Mouse (Mus musculus) hindbrain, embryonic 16.5 days (tissue): ENCODE measurements around the gene Gm26920. TPM values are rescaled to one million over a fixed set of nuclear protein-coding genes. Genes with fewer than 3 reads are reported as not detected.
A peak's percentile ranks its signal among the peaks of the same experiment; 100 is the strongest.

Source experiments
- ATAC-seq: fragments of 200-750 bp; cut with Nextera tagmentation; 2 replicates; pipeline ENCODE4 v1.8.0; 2017; ENCODE audit warnings: moderate TSS enrichment, moderate library complexity
- H3K27ac ChIP-seq: fragments of 300-500 bp; sonication (generic); 2 replicates; pipeline ENCODE4 v1.5.1; 2014; ENCODE audit warnings: low read depth, mild to moderate bottlenecking, control low read depth, low read length, moderate library complexity
- H3K27me3 ChIP-seq: fragments of 300-500 bp; sonication (generic); replicated peaks from 2 replicates; pipeline ENCODE4 v1.6.1; 2014; ENCODE audit warnings: low read length; ENCODE audit not compliant: control insufficient read depth, insufficient read depth
- H3K36me3 ChIP-seq: fragments of 300-500 bp; sonication (generic); 2 replicates; pipeline ENCODE4 v1.6.1; 2014; ENCODE audit warnings: mild to moderate bottlenecking, low read length, moderate library complexity, mixed read lengths; ENCODE audit not compliant: control insufficient read depth, insufficient read depth
- H3K4me1 ChIP-seq: fragments of 300-500 bp; sonication (generic); 2 replicates; pipeline ENCODE4 v1.6.1; 2014; ENCODE audit warnings: low read depth, low read length; ENCODE audit not compliant: control insufficient read depth, insufficient read depth
- H3K4me2 ChIP-seq: fragments of 300-500 bp; sonication (generic); 2 replicates; pipeline ENCODE4 v1.6.1; 2014; ENCODE audit warnings: mild to moderate bottlenecking, low read length, control low read depth, moderate library complexity
- H3K4me3 ChIP-seq: fragments of 300-500 bp; sonication (generic); 2 replicates; pipeline ENCODE4 v1.5.1; 2014; ENCODE audit warnings: mild to moderate bottlenecking, low read length, control low read depth, moderate library complexity
- H3K9ac ChIP-seq: fragments of 300-500 bp; sonication (generic); 2 replicates; pipeline ENCODE4 v1.6.1; 2014; ENCODE audit warnings: low read depth, mild to moderate bottlenecking, control low read depth, low read length, moderate library complexity
- H3K9me3 ChIP-seq: fragments of 300-500 bp; sonication (generic); 2 replicates; pipeline ENCODE4 v1.6.1; 2014; ENCODE audit warnings: mild to moderate bottlenecking, low read length, moderate library complexity; ENCODE audit not compliant: control insufficient read depth
- WGBS: fragments of 180-500 bp; shearing (Covaris S2); extraction: QIAGEN DNeasy Blood & Tissue Kit; methylation state at CpG from one replicate; pipeline ENCODE4 v1.1.7; 2014; 5-methylcytosine and 5-hydroxymethylcytosine counted together
- polyA plus RNA-seq: library from polyadenylated mRNA; unstranded; fragments of >200 nt; fragmentation: Nextera tagmentation; extraction: Ambion mirVana; gene quantifications from 2 replicates; pipeline ENCODE4 v1.2.1, GENCODE M21; 2015

Gm26920 gene
- polyA plus RNA-seq, 1 experiment from 2014 or later, result 1.5 TPM

- H3K4me2 ChIP-seq, result no peak overlapping the region
- no peaks in the 10 kb centered on the region for H3K9me3 ChIP-seq
- ATAC-seq, result no peak
- no peaks in the 10 kb centered on the region for H3K27me3 ChIP-seq
- WGBS, result 29% methylated on average over 6 of the region's 6 CpGs
- peaks cover 3% of the 10 kb centered on the region; the same call in 1 of the 2 replicates for H3K36me3 ChIP-seq
- no peak overlapping the region for H3K9ac ChIP-seq
- no peak overlapping the region for H3K27ac ChIP-seq
- H3K4me3 ChIP-seq, result no peak overlapping the region
- H3K4me1 ChIP-seq, result no peaks in the 10 kb centered on the region
Measured at GRCm38 (mm10) chr7:30030677-30031076, 59.5 kb downstream of the Gm26920 start.

GRCm38 (mm10) chr7:30028572-30028971 is 61.6 kb downstream of the Gm26920 start:
- H3K4me1 ChIP-seq, result no peaks in the 10 kb centered on the region
- H3K4me2 ChIP-seq, result no peak overlapping the region
- H3K4me3 ChIP-seq, result no peak overlapping the region
- WGBS, result 95% methylated on average over 3 of the region's 3 CpGs
- peaks cover 15% of the 10 kb centered on the region for H3K36me3 ChIP-seq
- H3K9ac ChIP-seq, result no peak overlapping the region
- H3K27ac ChIP-seq, result no peak overlapping the region
- H3K27me3 ChIP-seq, result no peaks in the 10 kb centered on the region
- no peaks in the 10 kb centered on the region for H3K9me3 ChIP-seq
- no peak for ATAC-seq

GRCm38 (mm10) chr7:30027331-30027730 is 62.9 kb downstream of the Gm26920 start:
- Histone ChIP-seq H3K4me1 (no peaks in the 10 kb centered on the region), H3K9ac (no peak overlapping the region), H3K9me3 (no peaks in the 10 kb centered on the region), H3K36me3 (peaks cover 26% of the 10 kb centered on the region), H3K27ac (no peak overlapping the region), H3K27me3 (no peaks in the 10 kb centered on the region), H3K4me3 (no peak overlapping the region), H3K4me2 (no peak overlapping the region)
- 77% methylated on average over 4 of the region's 4 CpGs for WGBS
- ATAC-seq, result no peak

GRCm38 (mm10) chr7:30025358-30025757 is 64.9 kb downstream of the Gm26920 start:
- H3K36me3 ChIP-seq, result peaks cover 28% of the 10 kb centered on the region
- 85% methylated on average over 5 of the region's 5 CpGs for whole genome bisulfite sequencing

GRCm38 (mm10) chr7:30023800-30024199 is 66.4 kb downstream of the Gm26920 start:
- no peaks in the 10 kb centered on the region for H3K27me3 ChIP-seq
- H3K36me3 ChIP-seq, result peaks cover 28% of the 10 kb centered on the region
- H3K4me3 ChIP-seq, result no peak overlapping the region
- no peak overlapping the region for H3K27ac ChIP-seq
- ATAC-seq, result no peak
- no peak overlapping the region for H3K9ac ChIP-seq
- 90% methylated on average over 8 of the region's 8 CpGs for WGBS
- H3K4me1 ChIP-seq, result no peaks in the 10 kb centered on the region
- no peak overlapping the region for H3K4me2 ChIP-seq
- H3K9me3 ChIP-seq, result no peaks in the 10 kb centered on the region

More at GRCm38 (mm10) chr7:30025358-30025757, 64.9 kb downstream of the Gm26920 start:
- Histone ChIP-seq H3K4me2 (no peak overlapping the region), H3K9ac (no peak overlapping the region), H3K9me3 (no peaks in the 10 kb centered on the region), H3K27me3 (no peaks in the 10 kb centered on the region), H3K27ac (no peak overlapping the region), H3K4me1 (no peaks in the 10 kb centered on the region), H3K4me3 (no peak overlapping the region)
- ATAC-seq, result no peak

- H3K4me3 ChIP-seq, result no peak overlapping the region
- ATAC-seq, result no peak
- H3K9me3 ChIP-seq, result no peaks in the 10 kb centered on the region
- no peak overlapping the region for H3K9ac ChIP-seq
- WGBS, result 98% methylated on average over 9 of the region's 9 CpGs
- no peaks in the 10 kb centered on the region for H3K27me3 ChIP-seq
- H3K4me1 ChIP-seq, result no peaks in the 10 kb centered on the region
- H3K4me2 ChIP-seq, result no peak overlapping the region
- no peak overlapping the region for H3K27ac ChIP-seq
- peaks cover 31% of the 10 kb centered on the region for H3K36me3 ChIP-seq
Measured at GRCm38 (mm10) chr7:30023324-30023723, 66.9 kb downstream of the Gm26920 start.

- Histone ChIP-seq H3K4me2 (no peak overlapping the region), H3K9me3 (no peaks in the 10 kb centered on the region), H3K27ac (no peak overlapping the region), H3K36me3 (peaks cover 35% of the 10 kb centered on the region), H3K27me3 (no peaks in the 10 kb centered on the region), H3K4me1 (no peaks in the 10 kb centered on the region), H3K9ac (no peak overlapping the region), H3K4me3 (no peak overlapping the region)
- WGBS, result 87% methylated on average over 2 of the region's 2 CpGs
- ATAC-seq, result no peak
Measured at GRCm38 (mm10) chr7:30019543-30019942, 70.7 kb downstream of the Gm26920 start.

GRCm38 (mm10) chr7:30017226-30017625 is 73.0 kb downstream of the Gm26920 start:
- H3K27ac ChIP-seq, result no peak overlapping the region
- H3K4me2 ChIP-seq, result no peak overlapping the region
- H3K9me3 ChIP-seq, result no peaks in the 10 kb centered on the region
- 90% methylated on average over 6 of the region's 6 CpGs for WGBS
- no peaks in the 10 kb centered on the region; the same call in 1 of the 2 replicates for H3K4me1 ChIP-seq
- no peak overlapping the region for H3K4me3 ChIP-seq
- H3K9ac ChIP-seq, result no peak overlapping the region
- ATAC-seq, result no peak
- H3K36me3 ChIP-seq, result peaks cover 20% of the 10 kb centered on the region
- no peaks in the 10 kb centered on the region for H3K27me3 ChIP-seq

GRCm38 (mm10) chr7:30012956-30013363 is 77.2 kb downstream of the Gm26920 start:
- no peaks in the 10 kb centered on the region for H3K9me3 ChIP-seq
- peaks cover 12% of the 10 kb centered on the region for H3K4me1 ChIP-seq
- no peak overlapping the region for H3K27ac ChIP-seq
- no peaks in the 10 kb centered on the region for H3K27me3 ChIP-seq
- H3K36me3 ChIP-seq, result peaks cover 12% of the 10 kb centered on the region
- no peak overlapping the region for H3K4me3 ChIP-seq
- 60% methylated on average over 4 of the region's 4 CpGs for WGBS
- no peak overlapping the region for H3K4me2 ChIP-seq
- no peak overlapping the region for H3K9ac ChIP-seq
- peak; percentile 48; the same call in 1 of the 2 replicates for ATAC-seq
